Mouse (Mus musculus): ENCODE results near the gene Camk1g. TPM values are rescaled to one million over a fixed set of nuclear protein-coding genes. Genes with fewer than 3 reads are reported as not detected.

Gene Camk1g
- total RNA-seq, 2 experiments from 2014 or later: 0.39 to 0.62 TPM

DNA sequence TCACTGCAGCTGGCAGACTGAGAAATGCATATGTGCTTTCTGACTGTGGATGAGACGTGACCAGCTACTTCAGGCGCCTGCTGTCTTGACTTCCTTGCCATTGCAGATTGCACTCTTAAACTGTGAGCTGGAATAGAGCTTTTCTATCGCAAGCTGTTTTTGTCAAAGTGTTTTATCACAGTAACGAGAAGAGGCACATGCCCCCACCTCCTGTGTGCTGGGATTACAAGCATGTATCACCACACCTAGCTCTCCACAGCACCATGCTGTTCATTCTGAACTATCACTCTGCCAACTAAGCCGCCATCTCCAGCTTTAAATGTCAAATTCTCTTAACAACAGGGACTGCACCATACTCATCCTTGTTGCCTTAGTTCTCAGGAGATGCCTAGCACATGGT lies 10.8 kb upstream of the Camk1g start:
- intact Hi-C loops (cut with DNase I): loop anchor here (5.0 kb wide), 1 partner anchor 174 kb away; the partner anchor contains the start of gene Lamb3

GRCm38 (mm10) chr1:193379634-193380033 lies 9.5 kb upstream of the Camk1g start:
- intact Hi-C loops (cut with DNase I): loop anchor here (5.0 kb wide), 2 partner anchors 122 to 172 kb away; partner anchors contain the start of gene Lamb3
- no peak for DNase-seq (ENCODE audit: low spot score)

More for the DNA sequence above, 10.8 kb upstream of the Camk1g start:
- no peak for DNase-seq (ENCODE audit: low spot score)

GRCm38 (mm10) chr1:193376478-193377134 lies 6.5 kb upstream of the Camk1g start:
- no peak for DNase-seq (ENCODE audit: low spot score)
- intact Hi-C loops (cut with DNase I): loop anchor here (2.0 to 5.0 kb wide), 2 partner anchors 46 to 119 kb away; no protein-coding TSS in a partner anchor

DNA sequence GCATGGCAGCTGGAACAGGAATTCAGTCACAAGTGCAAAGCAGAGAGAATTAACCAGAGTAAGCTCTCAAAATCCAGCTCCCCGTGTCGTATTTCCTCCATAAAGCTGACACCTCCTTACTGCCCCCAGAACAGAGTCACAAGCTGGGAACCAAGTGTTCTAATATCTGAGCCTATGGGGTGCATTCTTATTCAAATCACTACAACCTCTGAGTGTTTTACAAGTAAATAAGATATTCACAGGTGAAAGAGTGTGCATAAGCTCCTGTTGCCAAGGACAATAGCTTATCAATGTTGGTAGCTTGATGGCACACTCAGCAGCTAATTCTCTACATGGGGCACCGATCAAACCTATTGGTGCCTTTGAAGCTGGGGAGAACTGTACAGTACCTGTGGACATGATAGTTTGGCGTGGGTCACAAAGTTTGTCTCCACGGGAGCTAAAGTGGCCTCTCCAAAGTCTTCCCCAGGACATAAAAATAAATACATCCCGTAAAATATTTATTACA lies 3.9 kb upstream of the Camk1g start:
- intact Hi-C loops (cut with DNase I): no loop called here
- no peak for DNase-seq (ENCODE audit: low spot score)

DNA sequence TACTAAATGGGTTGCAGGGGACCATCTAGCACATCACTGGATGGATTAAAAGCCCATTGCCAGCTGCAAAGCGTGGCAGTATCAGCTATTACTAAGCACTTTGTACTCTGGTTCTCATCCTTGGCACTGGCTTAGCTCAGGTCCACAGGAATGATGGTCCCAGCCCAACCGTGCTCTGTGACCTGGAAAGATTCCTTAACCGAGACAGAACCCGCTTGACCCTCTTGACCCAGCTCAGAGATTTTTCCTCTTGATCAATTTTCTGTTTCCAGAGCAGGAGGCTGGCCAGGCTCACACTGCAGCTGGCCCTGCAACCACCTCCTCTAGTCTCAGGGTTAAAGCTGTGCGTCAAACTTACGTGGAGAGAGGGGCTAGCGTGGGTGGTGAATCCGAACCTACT lies 1.0 kb downstream of the Camk1g start:
- DNase-seq (ENCODE audit: low spot score): no peak
- intact Hi-C loops (cut with DNase I): loop anchor here (5.0 kb wide), 1 partner anchor 42 kb away; no protein-coding TSS in a partner anchor

DNA sequence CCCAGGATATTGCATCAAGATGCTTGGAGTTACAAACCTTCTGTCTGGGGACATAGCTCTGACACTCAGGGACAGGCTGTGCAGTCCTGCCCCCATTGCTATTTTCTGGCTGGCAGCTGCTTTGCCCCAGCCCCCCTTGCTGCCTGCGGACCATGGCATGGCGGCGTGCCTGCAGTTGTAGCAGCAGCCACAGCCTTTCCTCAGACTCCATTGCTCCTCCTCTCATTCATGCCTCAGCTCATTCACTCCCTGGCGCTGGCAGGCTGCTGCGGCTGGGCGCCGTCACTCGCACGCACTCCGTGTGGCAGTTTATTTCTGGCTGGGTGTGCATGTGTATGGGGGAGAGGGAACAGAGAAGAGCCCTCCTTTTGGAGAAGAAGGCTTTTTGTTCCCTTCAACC lies 2.0 kb downstream of the Camk1g start:
- no peak for DNase-seq (ENCODE audit: low spot score)
- intact Hi-C loops (cut with DNase I): loop anchor here (5.0 kb wide), 1 partner anchor 41 kb away; no protein-coding TSS in a partner anchor

DNA sequence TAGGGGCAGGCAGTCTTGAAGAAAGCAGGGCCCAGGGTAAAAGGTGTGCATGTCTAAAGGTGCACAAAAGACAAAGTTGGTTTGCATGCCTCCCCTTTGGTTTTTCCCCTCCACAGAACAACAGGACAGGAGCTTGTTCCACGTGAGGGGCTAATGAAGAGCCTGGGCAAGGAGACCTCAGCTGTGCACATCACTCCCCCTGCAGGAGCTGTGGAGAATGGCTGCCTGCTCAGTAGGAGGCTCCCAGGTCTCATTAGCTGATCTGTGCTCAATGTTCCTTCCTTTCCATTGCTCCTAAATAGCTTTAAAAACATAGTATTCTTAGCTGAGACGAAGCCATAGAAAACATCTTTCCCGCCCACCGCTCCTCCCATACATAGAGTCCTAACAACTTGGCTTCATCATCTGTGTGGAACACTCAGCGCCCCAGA lies 6.3 kb downstream of the Camk1g start:
- no peak for DNase-seq (ENCODE audit: low spot score)
- intact Hi-C loops (cut with DNase I): loop anchor here (2.0 kb wide), 1 partner anchor 109 kb away; no protein-coding TSS in a partner anchor

GRCm38 (mm10) chr1:193362078-193362477 lies 8.0 kb downstream of the Camk1g start:
- intact Hi-C loops (cut with DNase I): no loop called here
- no peak for DNase-seq (ENCODE audit: low spot score)

DNA sequence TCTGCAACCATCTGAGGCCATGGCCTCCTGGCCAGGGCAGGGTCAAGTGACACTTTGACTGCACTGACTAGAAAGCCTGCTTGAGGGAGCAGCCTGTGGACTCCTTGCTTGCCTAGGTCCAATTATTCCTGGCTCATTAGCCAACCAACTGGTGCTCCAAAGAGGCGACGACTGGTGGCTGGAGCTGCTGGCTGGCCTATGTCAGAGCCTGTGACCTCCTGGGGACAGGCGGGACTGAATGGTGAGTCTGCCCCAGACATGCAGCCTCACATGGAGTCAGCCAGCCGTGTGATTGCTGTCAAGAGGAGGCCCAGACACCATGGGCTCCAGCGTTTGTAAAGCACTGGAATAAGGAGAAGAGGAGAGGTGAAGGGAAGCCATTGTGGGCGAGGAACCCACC lies 8.9 kb downstream of the Camk1g start:
- intact Hi-C loops (cut with DNase I): no loop called here
- DNase-seq (ENCODE audit: low spot score): no peak

DNA sequence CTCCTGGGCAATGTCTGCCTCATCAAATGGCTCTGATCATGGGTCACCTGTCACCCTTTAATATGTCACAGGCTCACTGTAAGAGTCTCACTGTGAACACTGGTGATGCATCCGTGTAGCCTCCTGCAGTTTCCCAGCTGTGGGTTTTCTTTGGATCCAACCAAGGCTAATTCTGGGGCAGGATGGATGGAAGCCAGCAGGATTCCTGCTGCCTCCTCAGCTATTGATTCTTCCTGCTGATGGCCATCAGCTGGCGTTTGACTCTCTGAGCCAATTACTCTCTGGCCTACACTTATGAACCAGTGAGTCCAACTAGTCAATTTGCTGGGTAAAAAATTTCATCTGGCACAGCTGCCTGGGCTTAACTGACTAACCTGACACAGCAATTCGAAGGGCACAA lies 10.9 kb downstream of the Camk1g start:
- DNase-seq (ENCODE audit: low spot score): no peak
- intact Hi-C loops (cut with DNase I): no loop called here

GRCm38 (mm10) chr1:193351583-193351982 lies 18.5 kb downstream of the Camk1g start:
- intact Hi-C loops (cut with DNase I): no loop called here
- no peak for DNase-seq (ENCODE audit: low spot score)

DNA sequence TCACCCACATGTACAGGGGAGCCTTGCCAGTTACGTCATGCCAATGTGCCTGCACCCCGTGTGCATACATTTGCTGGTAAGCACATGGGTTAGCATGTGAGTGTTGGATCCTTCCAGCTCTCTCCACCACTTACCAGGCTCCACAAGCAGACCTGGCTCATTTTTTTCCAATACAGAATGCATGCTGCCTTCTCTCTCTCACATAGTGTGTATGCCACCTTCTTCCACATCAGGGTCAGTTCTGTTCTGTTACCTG lies 19.6 kb downstream of the Camk1g start:
- DNase-seq (ENCODE audit: low spot score): no peak
- intact Hi-C loops (cut with DNase I): no loop called here

DNA sequence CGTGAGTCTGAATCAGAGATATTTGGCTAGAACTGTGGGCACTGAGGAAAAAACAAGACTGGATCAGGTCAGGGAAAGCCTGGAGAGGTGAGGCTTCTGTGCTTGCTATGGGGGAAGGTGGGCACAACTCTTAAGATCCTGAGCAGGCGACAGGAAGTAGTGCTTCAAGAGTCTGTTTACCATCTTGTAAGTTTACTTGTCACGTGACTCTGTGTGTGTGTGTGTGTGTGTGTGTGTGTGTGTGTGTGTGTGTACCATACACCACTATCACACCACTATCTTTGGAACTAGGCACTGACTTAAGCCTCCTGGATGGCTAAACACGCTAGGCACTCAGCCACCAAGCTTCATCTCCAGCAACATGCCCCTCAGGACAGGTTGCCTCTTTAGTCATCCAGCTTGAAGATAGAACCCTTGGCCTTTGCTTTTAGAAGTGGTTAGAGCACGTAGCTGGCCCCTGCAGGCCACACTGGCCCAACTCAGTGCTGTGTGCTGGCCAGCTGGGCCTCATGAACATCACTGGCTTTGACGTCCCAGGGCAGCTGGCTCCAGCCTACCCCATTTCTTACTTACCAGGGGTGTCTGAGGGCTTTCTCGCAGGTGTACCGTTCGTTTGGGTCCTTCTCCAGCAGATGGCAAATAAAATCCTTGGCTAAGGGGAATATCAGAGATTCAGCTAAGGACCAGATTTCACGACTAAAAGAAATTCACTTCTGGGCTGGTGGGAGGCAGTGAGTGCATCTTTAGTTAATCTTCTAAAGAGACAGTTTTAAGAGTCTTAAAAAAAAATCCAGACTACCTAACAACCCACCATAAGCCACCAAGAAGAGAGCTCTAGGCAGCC lies 20.2 kb downstream of the Camk1g start:
- intact Hi-C loops (cut with DNase I): no loop called here
- no peak for DNase-seq (ENCODE audit: low spot score)

DNA sequence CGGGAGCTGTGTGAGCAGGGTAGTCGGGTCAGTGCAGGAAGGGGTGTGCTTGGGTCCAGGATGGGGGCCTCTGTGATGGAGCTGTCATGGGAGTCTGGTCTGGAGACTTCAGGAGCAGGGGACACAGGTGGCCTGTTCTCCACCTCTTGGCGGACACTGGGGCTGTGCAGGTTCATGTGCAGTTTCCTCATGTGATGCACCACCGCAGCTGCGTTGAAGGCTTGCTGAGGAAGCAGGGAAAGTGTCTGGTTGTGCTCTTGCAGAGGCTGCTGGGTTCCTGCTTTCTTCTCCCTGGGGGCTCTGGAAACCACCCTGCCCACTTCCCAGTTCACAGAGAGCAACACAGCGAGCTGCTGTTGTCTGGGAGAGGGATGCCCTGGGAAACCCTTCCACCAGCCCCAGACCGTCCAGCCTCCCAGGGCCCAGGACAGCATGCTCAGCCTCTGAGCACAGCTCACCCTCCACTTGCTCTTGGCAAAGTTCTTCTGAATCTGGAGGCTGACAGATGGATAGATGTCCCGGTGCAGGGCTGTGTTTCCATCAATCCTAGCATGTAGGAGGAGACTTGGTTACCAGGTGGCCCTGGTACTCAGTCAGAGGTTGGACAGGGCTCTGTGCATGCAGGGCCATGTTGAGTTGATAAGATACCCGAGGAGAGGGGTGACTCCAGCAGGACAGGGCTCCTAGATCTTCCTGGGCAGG lies 21.7 kb downstream of the Camk1g start:
- DNase-seq (ENCODE audit: low spot score): no peak
- intact Hi-C loops (cut with DNase I): no loop called here

- DNase-seq (ENCODE audit: low spot score): no peak
- intact Hi-C loops (cut with DNase I): no loop called here
Measured at GRCm38 (mm10) chr1:193346908-193347307, 23.2 kb downstream of the Camk1g start.

DNA sequence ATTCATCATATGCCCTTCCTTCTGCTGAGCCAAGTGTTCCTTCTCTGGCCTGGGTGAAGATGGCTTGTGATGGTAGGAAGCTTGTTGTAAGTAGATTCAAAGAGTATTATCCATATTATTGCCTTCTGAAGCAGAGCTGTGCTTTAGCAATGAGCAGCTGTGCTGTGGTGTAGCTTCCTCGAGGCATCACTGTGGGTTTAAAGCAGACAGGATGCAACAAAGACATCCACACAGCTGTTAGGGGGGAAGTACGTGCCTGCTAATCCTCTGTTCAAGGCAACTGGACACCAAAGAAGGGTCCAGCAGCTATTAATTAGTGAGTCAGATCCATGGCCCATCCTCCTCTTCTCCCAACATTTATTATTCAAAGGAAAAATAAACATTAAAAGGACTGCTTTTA lies 25.1 kb downstream of the Camk1g start:
- intact Hi-C loops (cut with DNase I): no loop called here

GRCm38 (mm10) chr1:193343853-193344252 lies 26.2 kb downstream of the Camk1g start:
- DNase-seq (ENCODE audit: low spot score): no peak
- intact Hi-C loops (cut with DNase I): no loop called here

More for the DNA sequence above, 25.1 kb downstream of the Camk1g start:
- no peak for DNase-seq (ENCODE audit: low spot score)

- intact Hi-C loops (cut with DNase I): no loop called here
- no peak for DNase-seq (ENCODE audit: low spot score)
Measured at GRCm38 (mm10) chr1:193342198-193342946, 27.7 kb downstream of the Camk1g start.

- intact Hi-C loops (cut with DNase I): no loop called here
- DNase-seq (ENCODE audit: low spot score): no peak
Measured at GRCm38 (mm10) chr1:193338363-193338995, 31.6 kb downstream of the Camk1g start.

All from heart, postnatal 25 days (tissue).